Mouse (Mus musculus) T-helper 17 cell (primary cell): ENCODE measurements around the gene Plekhg1.

Source experiments
- in situ Hi-C, 2 experiments: fragments of 300-600 bp; cut with MboI, MseI; formaldehyde crosslinking; loops; 1 replicate in 1 of 2; 2 replicates in 1 of 2; pipeline ENCODE4 v1.15.1; 2025; ENCODE audit warnings: high pct_unique_total_duplicates in 2 of 2

Plekhg1 gene

GRCm38 (mm10) chr10:3740148-3740503 lies at the start of gene Plekhg1:
Gene Plekhg1, plus strand, starts transcription at chr10:3740364.
- in situ Hi-C loops = no loop called here

- in situ Hi-C loops = loop anchor here in 1 of 2 experiments (5.0 to 10.0 kb wide), 2 partner anchors 45 to 418 kb away; no protein-coding TSS in a partner anchor
These were observed 47.4 kb upstream of the Plekhg1 start for GRCm38 (mm10) chr10:3692791-3693190.

- in situ Hi-C loops = loop anchor here in 1 of 2 experiments (5.0 to 10.0 kb wide), 2 partner anchors 46 to 419 kb away; no protein-coding TSS in a partner anchor
These were observed 46.4 kb upstream of the Plekhg1 start for GRCm38 (mm10) chr10:3693699-3694280.

DNA sequence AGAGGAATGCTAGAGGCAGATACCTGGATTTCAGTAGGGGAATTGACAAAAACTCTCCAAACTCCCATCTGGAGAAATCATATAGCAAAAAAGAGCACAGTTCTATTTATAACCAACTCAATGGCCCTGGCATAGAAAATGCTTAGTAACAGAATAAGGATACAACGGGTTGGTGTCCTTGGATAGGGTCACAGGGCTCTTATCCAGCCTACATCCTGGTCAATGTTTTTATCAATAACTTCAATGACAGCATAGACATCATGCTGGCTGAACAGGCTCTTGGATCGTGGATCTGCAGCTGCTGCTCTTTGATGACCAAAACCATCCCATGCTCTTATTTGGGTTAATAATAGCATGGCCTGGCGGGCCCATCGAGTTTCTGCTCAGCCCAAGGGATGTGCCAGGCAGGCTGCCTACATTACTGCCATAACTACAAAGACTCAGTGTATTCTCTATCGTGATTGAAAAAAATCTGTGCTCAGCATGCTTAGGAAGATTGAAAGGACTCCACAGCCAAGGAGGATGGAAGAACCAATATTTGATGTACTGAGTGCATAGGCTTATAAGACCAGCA lies 44.7 kb upstream of the Plekhg1 start:
- in situ Hi-C loops = loop anchor here in 1 of 2 experiments (10.0 kb wide), 1 partner anchor 421 kb away; no protein-coding TSS in a partner anchor

DNA sequence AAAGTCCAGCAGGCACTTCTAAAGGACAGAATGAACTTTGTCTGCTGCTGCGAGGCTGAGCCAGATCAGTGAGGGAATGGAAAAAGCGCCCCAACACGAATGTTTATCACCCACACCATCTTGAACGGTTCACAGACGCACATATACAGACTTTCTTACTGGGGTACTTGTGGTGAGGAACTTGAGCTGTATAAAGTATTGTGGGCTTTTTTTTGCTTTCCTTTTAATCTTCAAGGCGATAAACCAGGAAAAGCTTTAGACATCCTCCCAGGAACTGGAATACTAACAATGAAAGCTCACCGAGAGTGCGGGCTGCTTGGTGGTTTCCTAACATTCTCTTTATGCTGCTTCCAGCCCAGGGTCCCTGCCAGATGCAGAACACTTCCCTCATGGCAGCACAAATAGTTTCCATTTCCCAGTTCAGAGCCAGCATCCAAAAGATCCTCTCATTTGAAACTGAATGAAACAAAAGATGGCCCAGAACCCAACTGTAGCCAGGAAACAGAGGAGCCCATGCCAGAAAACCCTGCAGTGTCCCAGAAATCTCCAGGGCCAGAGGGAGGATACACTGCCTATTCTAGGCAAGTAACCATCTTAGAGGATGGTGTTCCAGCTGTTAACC lies 43.3 kb upstream of the Plekhg1 start:
- in situ Hi-C loops = loop anchor here in 1 of 2 experiments (10.0 kb wide), 1 partner anchor 422 kb away; no protein-coding TSS in a partner anchor

DNA sequence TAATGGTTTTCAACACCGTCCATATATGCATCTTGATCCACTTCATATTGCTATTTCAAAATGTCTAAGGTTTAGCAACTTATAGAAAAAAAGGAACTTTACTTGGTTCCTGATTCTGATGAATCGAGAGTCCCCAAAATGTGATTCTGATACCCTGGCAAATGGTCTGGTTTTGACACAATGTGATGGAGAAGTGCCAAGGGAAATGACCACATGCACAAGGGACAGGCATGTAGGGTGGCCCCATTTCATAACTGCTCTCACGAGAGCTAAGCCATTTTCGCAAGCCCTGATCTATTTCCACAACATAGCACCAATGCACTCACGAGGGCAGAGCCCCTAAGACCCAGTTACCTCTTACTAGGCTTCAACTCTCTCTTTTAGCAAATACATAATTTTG lies 42.7 kb upstream of the Plekhg1 start:
- in situ Hi-C loops = loop anchor here in 1 of 2 experiments (10.0 kb wide), 1 partner anchor 423 kb away; no protein-coding TSS in a partner anchor

DNA sequence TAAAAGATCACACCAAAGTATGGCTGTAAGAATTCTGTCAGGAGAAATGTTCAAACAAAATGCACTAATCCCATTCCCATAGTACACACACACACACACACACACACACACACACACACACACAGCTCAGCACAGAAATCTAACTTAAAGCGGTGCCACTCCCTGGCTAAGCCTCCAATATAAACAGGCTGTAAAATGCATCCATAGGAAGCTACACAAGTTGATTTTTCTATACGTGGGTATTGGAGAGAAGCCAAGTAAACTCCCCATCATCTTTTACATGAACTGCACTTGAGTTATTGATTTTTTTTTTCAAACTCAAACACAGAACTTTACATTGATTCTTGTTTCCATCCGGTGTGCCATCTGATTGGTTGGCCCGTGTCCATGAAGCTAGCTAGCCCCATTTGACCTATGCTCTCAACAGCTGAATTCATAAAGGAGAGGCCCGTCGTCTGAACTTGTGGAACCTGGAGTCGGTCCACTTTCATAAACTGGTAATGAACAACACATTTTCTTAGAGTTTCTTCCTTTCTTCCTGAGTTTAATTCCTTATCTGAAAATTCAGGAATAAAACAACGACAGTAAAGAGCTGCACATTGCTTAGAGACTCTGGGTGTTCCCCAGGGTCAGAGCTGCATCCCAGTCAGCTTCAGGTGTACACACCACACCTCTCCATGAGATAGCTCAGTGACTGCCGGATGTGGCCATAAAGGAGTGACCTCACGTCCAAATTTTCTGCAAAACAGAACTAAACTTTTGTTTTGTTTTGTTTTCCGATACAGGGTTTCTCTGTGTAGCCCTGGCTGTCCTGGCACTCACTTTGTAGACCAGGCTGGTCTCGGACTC lies 39.7 kb upstream of the Plekhg1 start:
- in situ Hi-C loops = no loop called here

DNA sequence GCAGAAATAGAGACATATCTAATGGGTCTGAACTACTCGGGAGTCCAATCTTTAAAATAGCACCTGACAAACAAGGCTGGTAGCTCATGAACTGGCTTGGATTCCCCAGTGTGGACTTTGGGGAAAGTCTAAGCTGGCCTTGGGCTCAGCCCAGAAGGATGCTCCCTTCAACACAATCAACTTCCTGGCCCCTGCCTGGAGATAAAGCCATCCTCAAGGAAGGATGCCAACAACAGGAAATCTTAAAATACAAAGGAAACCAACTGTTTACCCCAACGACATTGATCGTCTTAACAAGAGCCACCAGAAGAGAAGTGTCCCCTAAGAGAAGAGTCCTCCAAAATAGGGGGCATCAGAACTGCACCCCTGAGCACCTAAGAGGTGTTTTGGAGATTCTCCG lies 38.3 kb upstream of the Plekhg1 start:
- in situ Hi-C loops = no loop called here

- in situ Hi-C loops = no loop called here
These were observed 37.6 kb upstream of the Plekhg1 start for GRCm38 (mm10) chr10:3702585-3702984.

DNA sequence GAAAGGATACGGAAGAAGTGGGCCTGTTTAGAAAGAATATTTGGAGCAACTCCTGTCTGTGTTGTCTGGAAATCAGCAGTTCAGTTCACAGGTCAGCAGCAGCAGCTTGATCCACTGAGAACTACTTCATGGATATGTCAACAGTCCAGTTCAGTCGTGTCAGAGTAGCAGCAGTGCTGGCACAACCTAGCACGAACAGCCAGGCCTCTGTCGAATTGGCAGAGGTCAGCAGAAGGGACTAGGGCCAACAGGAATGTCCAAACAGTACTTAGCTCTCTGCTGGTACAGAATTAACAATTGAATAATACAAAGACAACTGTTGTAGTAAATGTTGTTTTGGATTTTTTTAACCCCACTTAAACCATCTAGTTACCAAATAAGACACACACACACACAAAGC lies 33.9 kb upstream of the Plekhg1 start:
- in situ Hi-C loops = no loop called here

GRCm38 (mm10) chr10:3710081-3710480 lies 30.1 kb upstream of the Plekhg1 start:
- in situ Hi-C loops = loop anchor here in 1 of 2 experiments (10.0 kb wide), 1 partner anchor 245 kb away; no protein-coding TSS in a partner anchor

DNA sequence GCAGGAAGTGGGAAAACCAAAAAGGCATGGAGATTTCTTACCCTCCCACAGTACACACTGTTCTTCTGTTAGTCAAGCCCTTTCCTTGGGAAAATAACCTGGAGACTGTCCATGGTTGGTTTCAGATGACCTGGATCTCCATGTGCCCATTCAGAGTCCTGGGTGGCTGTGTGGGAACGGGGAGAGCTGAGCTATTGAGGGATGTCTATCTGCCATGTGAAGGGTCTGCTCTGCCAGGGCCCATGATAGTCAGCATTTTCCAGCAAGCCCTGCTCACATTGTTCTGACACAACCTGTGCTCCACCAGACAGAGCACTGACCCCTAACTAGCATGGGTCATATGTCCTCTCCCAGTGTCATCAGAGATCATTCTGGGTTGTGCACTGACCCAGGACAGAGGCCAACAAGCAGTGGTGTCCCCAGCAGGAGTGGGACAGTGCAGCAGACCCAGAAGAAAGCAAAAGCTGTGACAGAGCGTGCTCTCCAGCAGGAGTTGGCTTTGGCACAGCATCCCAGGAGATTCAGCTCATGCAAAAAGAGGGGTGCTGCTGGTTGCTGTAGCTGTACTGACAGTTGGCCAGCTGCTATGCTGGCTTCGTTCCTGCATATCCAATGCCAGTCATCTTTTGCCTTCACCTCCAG lies 24.7 kb upstream of the Plekhg1 start:
- in situ Hi-C loops = loop anchor here in 1 of 2 experiments (10.0 kb wide), 1 partner anchor 251 kb away; no protein-coding TSS in a partner anchor

DNA sequence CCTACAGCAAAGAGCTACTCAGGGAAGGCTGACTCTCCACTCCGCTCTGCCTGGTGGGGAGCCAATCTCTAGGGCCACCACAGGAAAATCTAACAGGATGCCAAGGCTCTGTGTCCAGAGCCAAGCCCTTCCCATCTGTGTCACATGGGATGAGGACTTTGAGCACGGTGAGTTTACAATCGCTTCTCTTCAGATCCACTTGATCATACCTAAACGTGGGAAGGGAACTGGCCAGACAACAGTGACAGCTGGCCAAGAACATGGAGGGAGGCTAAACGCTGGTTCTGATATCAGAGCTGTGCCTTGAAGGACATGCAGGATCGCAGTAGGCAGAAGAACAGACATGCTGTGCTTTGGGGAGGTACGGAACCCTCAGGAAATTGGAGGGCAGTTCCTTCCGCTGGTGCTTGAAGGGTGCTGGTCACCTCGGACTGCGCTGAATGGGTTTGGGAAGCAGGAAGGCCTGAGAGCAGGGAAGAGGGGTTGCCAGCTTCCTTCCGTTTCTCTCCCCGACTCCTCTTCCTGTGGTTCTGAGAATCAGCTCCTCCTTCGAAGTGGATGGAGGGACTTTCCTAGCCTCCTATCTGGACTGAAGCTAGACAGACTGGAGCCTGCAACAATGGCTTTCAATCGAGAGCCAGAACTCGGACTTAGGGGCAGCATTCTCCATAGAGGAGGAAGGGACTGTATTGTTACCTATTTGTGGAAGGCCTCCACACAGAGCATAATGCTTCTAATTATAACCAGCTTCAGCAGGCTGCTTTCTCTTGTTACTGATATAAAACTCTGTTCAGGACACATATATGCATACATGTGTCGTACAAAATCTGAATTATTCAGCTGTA lies 21.9 kb upstream of the Plekhg1 start:
- in situ Hi-C loops = loop anchor here in 1 of 2 experiments (10.0 kb wide), 1 partner anchor 253 kb away; no protein-coding TSS in a partner anchor

- in situ Hi-C loops = no loop called here
These were observed 19.9 kb upstream of the Plekhg1 start for GRCm38 (mm10) chr10:3720296-3720695.

GRCm38 (mm10) chr10:3722339-3722738 lies 17.8 kb upstream of the Plekhg1 start:
- in situ Hi-C loops = no loop called here

- in situ Hi-C loops = no loop called here
These were observed 15.5 kb upstream of the Plekhg1 start for GRCm38 (mm10) chr10:3724665-3725064.

DNA sequence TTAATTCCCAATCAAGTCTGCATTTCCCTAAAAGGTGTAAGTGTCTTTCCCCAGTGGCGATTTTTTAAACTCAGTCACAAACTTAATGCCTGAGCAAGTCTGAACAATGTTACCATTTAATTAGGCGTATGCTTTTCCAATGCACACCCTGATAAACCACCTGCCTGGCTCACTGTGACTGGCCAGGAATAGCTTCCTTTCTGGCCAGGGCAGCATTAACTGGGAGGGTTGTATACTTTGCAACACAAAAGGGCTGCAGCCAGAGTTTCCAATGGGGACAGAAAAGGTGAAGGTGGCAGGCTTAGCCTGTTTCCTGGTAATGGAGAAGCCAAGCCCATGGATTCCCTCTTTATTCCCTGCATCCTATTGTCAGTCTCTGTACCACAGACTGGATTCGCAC lies 10.5 kb upstream of the Plekhg1 start:
- in situ Hi-C loops = no loop called here

DNA sequence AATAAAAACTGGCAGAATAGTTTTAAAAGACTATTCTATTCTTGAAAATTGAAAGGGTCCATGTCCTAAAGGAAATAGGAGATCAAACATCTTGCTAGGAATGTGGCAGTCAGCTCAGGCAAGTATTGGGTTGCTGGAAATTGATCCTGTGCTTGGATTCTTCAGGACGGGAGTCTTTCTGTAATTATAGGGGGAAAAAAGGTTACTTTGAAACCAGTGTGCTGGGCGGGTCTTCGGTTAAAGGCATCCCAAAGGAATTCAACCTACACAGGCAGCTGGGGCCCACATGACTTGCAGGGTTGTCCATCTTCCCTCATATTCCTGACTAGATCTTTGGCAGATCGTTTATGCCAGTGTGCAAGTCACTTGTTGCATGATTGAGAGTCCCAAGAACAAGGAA lies 9.8 kb upstream of the Plekhg1 start:
- in situ Hi-C loops = no loop called here

DNA sequence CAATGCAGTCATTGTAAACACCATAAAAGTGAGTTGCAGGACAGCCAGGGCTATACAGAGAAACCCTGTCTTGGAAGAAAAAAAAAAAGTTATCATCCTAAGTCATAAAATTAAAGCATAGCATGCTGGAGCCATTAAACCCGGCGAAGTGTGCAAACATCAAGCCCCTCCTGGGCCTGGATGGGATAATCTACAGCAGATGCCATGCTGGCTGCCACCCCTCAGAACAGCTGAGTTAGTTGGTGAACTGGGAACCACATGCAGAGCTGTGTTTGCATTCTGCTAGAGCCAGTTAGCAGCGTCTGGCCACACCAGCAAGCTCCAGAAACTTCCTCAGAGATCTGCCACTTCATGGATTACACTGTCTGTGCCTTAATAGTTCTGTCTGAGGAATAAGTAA lies 3.1 kb upstream of the Plekhg1 start:
- in situ Hi-C loops = no loop called here
